Mouse (Mus musculus): ENCODE results near the gene Lekr1.

- TF ChIP-seq CTCF (IDR thresholded peaks at IDR 0.05; ENCODE audit: borderline replicate concordance, extremely low read depth, insufficient read depth, insufficient read length) (no peak), POLR2A (IDR thresholded peaks at IDR 0.05; ENCODE audit: borderline replicate concordance, extremely low read depth, insufficient read depth, insufficient read length, poor library complexity, severe bottlenecking) (no peak)
These were observed 131.5 kb downstream of the Lekr1 start for GRCm38 (mm10) chr3:65797345-65798137.
